Mouse (Mus musculus) regulatory T cell (primary cell): ENCODE data around the gene Ulk4.

Source experiments
- in situ Hi-C: fragments of 300-600 bp; cut with MboI, MseI; formaldehyde crosslinking; loops from one replicate; pipeline ENCODE4 v1.15.1; 2025; ENCODE audit warnings: high pct_unique_total_duplicates

Gene Ulk4

DNA sequence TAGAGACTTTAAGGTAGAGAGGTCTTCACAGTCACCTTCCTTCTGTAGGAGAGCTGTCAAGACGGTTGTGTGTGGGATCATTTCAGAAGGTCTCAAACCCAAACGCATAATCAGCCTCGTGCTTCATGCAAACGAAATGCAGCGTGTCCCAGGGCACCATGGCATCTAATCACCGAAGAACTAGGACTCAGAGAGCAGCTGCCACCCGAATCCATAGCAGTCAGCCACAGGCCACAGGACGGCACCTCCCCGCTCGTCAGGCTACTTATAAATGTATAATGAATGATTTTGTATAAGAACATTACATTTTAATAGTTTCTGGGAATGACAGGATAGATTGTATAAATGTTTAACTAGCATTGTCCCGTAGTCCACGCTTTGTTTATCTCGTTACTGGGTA lies 257.1 kb downstream of the Ulk4 start:
- in situ Hi-C loops = no loop called here

DNA sequence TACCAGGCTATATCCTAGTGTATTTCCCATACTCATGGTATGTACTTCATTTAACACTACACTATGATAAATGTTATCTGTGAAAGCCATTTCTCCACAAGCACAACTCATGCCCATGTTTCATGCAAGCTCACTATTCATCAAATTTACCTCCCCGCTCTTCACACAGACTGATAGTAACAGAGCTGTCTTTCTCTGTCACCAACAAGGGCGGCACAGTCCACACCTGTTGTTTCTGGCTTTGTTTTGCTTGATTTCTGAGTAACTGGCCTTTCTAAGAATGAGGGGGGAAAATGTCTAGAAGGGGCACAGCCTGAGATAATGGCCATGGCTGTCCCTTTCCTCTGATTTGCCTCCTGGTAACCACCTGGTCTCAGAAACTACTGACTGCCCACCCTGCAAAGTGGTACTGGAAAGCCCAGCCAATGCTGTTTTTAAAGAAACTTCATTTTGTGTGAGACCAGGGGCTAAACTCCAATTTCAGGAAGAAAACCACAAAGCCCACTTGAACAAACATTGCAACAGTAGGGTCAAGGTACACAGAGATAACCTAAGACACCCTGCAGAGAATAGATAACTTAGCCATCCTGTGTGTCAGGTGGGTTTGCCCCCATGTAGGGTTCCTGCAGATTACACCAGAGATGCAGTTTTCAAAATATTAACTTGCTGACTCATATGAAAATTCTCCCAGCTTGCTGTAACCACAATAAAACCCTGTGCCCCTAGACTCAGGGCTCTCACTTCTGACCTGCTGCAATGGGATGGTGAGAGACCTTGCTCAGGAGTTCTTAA lies 258.3 kb downstream of the Ulk4 start:
- in situ Hi-C loops = no loop called here

DNA sequence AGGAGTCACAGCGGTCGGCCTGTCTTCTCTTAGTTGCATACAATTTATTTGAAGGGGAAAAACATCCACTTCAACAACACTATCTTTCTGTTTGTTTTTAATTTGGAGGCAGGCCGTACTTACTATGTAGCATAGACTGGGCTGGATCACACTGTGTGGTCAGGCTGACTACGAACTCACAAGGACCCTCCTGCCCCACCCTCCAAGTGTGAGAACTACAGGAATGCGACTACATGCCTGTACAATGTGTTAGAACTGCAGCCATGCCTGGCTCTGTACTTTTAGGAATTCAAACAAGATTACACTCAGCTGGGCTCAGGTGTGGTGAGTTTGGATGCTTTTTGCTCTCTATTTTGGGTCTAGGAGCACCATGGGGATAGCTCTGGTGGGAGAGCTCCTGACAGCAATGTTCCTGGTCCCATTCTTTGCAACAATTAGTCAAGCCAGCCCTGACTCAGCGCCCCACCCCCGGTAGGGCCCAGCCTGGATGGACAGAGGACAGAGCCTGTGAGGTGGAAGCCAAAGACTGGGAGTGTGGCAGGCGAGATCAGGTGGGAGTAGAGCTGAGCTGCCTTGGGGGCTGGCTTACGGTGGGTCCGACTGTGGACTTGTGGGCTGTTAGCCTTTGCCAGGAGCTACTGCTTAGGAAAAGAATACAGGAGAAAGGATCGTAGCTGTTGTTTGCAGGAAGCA lies 261.0 kb downstream of the Ulk4 start:
- in situ Hi-C loops = no loop called here

DNA sequence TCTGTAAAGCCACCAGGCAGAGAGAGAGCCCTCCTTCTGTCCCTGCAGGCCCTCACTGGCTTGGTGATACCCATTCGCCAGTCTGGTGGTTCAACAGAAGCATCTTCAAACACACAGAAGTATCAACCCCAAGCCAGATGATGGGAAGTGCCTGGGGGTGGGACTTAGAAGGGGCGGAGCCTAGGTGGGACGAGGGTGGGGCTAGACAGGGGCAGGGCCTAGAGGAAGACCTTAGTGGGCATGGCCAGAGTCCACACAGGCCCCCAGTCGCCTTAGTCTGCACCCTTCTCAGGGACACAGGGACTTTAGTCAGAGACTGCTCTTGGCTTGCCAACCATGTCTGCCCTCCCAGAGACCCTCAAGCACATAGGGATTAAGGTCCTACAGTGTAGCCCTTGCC lies 265.5 kb downstream of the Ulk4 start:
- in situ Hi-C loops = no loop called here

DNA sequence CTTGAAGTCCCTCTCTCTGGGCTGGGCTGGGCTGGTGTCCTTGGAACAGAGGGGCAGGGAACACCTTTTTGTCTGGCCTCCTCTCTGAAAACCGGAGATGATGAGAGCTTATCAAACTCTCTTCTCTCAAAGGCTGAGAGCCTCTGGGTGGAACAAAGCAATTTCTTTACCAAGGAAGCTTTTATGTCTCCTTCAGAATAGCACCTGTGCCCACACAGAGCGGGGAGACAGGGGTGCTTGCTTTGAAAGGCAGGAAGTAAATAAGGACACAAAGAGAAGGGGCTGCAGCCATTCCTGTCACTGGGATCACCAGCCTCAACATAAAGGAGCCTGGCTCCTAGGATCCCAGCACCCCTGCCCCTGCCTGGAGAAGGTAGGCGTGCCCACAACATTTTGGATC lies 266.5 kb downstream of the Ulk4 start:
- in situ Hi-C loops = no loop called here

DNA sequence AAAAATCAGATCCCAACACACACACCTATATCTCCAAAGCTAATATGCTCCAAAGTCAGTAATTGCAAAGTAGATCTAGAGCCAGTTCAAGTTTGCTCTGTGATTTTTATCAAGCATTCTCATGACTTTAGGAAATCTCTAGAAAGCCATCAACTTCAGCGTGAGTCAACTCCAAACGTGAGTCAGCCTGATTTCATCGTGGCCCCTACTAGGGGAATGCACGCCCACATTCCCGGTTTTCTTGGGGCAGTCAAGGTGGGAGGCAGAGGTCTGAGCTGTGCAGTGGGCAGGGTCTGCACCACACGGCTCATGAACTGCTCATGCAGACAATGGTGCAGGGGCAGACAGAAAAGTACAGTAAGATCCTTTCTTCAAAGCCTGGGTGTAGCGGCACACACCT lies 271.0 kb downstream of the Ulk4 start:
- in situ Hi-C loops = loop anchor here (10.0 kb wide), 1 partner anchor 379 kb away; no protein-coding TSS in a partner anchor

DNA sequence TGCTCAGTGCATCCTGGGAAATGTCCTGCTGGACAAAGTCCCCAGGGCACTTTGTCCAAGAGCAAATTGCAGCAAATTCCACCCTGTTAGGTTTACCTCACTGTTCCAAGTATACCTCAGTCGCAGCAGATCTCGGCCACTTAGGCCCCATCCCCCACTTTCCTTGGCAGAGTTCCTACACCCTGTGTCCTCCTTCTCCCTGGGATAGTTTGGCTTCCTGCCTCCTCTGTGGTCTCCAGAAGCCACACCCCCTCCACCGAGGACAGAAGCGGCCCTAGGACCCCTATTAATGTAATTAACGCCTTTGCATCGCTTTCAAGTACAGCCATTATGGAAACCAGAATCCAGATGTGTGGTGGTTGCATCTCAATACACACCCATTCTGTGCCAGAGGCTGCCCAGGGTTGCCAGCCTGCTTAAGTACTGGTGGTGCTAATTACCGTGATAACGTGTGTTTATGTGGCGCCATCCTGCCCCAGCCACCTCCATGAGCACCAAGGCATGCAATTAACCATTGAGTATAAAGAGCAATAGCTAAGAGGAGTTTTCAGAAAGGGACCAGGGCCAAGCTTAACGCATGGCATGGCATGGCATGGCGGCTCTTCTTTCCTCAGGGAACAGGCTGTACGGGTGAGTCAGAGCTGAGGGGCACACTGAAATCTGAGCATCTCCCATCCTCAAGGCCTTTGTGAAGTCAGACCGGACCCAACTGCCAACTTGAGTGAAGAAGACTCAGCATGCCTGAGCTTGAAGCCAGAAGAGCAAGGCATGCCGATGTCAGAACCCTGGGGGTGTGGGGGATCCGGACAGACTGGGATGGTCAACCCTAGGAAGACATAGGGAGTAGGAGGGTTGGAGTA lies 275.1 kb downstream of the Ulk4 start:
- in situ Hi-C loops = loop anchor here (10.0 kb wide), 1 partner anchor 383 kb away; no protein-coding TSS in a partner anchor

DNA sequence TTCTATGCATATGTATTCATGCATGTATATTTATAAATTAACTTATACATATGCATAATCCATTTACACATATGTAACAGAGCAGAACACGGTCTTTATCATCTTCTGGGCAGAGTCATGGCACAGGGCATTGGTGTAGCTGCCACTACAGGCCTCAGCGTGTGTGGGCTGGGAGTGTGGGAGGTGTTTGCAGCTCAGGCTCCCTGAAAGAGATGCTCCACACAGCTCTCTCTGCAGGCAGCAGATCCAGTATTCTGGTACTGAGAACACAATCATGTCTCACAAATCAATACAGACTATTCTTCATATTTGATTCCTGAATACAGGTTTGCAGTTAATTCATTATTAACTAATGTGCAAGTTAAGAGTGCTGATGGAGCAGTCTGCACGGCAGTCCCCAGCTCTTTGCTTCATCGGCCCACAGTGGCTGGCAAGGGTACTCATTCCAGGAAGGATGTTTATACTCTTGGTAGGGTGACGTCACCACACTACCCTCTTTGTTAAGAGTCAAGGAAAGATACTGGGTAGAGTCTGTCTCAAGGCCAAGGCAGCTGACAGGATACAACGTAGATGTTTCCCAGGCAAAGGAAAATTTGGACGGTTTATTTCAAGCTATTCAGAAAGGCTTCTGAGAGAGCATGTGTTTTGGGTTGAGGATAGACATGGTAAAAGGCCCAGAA lies 276.2 kb downstream of the Ulk4 start:
- in situ Hi-C loops = loop anchor here (10.0 kb wide), 1 partner anchor 384 kb away; no protein-coding TSS in a partner anchor

DNA sequence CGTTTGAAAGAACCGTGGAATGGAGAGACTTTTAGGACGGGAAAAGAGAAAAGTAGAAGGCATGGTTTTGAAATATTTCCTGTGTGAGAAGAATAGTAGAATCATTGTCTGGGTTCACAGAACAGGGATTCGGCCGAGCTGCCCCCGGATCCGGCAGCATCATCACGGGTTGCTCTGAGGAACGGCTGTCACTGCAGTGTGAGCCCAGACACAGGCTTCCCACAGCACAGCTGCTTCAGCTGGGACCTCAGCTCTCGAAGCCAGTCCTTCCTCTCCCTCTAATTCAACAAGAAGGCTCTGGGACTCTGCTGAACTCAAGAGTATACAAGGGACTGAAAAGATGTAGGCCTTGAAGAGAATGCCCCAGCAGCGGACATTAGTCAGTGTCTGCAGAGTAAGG lies 278.3 kb downstream of the Ulk4 start:
- in situ Hi-C loops = no loop called here

DNA sequence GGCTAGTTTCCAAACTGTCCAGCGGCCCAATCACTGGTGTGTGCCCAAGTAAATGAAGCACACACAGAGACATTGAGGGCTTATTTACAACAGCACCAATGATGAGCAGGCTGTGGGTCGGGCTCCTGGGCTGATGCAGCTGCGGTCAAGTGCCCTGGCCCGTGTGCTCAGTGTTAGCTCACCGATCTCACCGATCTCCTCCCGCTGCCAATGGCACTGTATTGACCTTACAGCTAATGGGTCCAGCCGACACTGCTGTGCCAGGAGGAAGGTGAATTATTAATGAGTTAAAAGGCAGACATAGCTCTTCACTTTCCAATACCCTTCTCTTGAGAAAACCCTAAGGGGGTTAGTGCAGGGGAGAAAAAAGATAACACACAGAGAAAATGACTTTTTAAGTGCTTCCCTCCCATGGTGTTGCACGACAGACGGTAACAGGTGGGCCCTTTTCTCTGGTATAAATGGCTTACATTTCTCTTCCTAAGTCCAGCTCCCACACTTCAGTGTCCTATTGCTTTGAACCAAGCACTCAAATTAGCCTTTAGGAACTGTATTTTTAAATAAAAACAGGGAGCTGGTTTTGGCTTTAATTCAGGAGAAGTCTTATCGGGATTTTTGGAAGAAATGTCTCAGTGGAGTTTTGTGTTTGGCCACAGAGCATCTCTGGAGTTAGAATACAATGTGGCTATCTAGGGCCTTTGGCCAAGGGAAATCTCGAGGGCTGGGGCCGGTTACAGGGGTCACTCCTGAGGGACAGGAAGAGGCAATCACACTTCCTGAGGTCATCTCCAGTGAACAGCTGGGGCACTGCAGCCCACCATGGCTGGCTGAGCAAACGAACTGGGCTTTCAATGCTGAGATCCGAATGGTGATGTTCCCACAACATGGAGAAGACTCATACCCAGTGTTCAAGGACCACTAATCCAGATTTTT lies 282.5 kb downstream of the Ulk4 start:
- in situ Hi-C loops = no loop called here

DNA sequence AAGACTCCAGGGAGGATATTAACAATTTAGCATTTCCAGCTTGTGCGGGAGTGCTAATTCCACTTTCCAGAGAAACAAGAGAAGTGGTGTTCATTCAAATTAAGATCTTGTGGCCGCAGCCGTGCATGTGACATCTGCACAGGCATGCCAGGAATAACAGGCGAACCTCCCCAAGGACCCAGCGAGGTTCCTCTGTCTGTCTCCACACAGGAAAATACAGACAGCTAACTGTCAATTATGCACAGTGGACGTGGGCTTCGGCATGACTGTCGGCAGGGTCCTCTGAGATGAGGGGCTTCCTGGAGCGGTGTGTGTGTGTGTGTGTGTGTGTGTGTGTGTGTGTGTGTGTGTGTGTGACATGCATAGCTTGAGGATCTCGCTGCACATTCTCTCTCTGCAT lies 284.0 kb downstream of the Ulk4 start:
- in situ Hi-C loops = no loop called here

DNA sequence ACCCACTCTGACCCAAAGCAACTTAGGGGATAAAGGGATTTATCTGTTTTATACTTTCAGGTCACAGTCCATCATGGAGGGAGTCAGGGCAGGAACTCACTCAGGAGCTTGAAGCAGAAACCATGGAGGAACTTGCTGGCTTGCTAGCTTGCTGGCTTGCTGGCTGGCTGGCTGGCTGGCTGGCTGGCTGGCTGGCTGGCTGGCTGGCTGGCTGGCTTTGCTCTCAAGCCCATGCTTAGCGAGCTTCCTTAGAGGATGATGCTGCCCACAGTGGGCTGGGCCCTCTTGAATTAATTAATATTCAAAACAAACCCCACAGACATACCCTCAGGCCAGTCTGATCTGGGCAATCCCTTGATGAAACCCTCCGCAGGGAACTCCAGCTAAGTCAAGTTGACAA lies 285.2 kb downstream of the Ulk4 start:
- in situ Hi-C loops = no loop called here

DNA sequence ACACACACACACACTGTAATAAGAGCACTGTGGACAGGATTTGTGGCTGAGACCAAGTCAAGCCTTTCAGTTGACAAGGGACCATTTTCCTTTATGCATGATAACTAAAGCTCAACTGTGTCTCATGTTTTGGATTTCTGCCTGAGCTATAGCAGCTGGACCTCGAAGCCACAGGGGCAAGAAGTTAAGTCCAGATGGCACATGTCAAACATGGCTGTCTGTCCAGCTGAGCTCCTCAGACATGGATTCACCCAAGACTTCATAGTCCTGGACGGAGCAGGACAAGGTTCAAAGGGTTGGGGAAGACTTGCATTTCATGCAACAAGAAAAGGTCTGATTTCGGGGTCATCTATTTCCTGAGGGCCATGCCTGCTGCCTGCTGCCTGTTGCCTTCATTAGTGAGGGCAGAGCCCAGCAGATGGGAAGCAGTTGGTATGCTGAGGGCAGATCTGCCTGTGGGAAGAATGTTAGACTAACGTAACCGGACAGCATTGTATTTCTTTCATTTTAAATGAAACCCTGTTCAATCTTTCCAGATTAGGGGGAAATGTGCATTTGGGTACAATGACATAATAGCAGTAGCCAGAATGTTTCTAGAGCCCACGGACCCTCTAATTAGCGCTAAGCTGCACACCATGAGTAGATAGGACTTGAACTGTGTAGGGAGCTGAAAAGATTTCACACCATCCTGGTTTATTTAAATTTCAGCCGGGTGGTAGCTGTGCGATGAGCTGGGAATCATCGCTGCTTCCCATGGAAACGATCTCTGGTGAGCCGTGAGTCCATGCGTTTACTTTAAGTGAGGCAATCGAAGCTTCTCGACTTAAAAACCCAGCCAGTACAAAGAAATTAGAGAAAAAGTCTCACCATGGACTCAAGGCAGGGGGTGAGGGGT lies 286.9 kb downstream of the Ulk4 start:
- in situ Hi-C loops = loop anchor here (5.0 kb wide), 1 partner anchor 1493 kb away; no protein-coding TSS in a partner anchor

DNA sequence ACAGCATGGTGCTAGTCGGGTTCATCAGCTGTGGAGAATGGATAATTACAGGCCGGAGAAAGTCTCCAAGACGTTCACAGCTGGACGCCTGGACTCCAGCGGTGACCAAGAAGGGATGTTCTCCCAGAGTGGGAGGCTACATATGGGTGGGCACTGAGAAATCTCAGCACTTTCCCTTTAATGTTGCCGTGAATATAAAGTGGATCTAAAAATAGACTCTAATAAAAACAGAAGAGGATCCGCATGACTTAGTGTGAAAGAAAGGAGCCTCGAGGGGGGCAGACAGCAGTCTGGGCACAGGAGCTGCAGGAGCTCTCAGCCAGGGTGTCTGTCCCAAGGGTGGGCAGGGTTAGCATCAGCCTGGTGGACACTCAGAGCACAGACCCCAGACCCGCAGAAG lies 288.9 kb downstream of the Ulk4 start:
- in situ Hi-C loops = loop anchor here (5.0 kb wide), 1 partner anchor 1491 kb away; no protein-coding TSS in a partner anchor

DNA sequence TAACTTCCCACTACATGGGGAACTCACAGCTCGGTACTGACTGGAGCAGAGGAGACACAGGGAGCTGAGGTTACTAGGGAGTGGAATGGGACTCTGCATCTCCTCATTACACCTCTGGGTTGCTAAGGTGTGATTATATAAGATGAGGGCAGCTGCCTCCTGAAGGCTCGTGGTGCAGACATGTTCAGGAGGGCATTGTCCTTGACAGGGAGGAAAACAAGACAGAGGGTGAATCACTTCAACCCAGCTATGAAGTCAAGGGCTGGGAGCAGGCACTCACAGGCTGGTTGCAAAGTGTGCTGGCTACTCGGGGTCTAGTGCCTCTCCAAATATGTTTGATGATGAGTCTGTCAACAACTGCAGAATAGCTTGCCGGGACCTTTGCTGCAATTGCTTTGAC lies 290.0 kb downstream of the Ulk4 start:
- in situ Hi-C loops = loop anchor here (5.0 kb wide), 1 partner anchor 1490 kb away; no protein-coding TSS in a partner anchor

DNA sequence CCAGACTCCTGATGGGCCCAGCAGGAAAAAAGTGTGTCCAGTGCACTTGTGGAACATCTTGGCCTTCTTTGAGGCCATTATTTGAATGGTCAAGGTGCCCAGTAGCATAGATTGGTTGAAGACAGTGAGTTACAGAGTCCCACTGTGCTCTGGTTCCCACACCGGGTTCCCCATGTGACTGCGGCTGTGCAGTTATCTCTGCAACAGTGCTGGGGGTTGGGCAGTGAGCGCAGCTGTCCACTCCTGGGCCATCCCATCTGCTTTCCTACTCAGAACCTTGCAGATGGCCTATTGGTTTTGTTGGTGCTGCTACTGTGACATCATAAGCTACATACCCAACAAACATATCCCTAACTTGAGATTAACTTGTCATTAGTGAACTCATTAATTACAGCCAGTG lies 290.7 kb downstream of the Ulk4 start:
- in situ Hi-C loops = loop anchor here (5.0 kb wide), 1 partner anchor 1489 kb away; no protein-coding TSS in a partner anchor

DNA sequence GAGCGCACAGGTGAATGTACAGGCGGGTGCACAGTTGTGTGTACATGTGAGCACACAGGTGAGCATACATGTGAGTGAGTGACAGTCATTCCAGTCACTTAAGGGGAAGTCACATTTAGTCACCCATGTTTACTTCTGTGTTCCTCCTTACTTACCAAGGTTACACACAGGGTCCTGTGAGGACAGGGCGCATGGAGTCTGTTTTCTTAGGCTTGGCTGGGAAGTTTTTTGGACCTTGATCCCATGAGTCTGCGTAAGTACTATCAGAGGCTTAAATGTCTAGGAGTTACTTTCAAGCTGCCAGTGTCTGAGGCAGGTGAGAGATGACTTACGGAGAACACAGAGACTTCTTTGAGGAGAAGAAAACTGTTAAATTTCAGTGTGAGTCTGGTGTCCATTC lies 291.5 kb downstream of the Ulk4 start:
- in situ Hi-C loops = loop anchor here (5.0 kb wide), 1 partner anchor 1488 kb away; no protein-coding TSS in a partner anchor

DNA sequence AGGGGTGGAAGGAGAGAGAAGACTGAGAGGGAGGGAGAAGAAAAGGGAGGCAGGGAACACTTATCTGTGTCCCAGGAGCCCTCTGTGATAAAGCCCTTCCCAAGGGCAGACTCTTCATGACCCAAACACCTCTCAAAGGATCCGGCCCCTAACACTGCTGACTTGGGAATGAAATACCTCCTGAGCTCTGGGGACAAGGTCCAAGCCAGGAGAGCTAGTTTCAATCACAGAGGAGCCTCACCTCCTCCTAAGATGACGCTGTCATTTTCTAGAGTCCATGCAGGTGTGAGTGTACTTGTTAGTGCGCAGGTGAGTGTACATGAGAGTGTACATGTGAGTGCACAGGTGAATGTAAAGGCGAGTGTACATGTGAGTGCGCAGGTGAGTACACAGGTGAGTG lies 292.0 kb downstream of the Ulk4 start:
- in situ Hi-C loops = loop anchor here (5.0 kb wide), 1 partner anchor 1488 kb away; no protein-coding TSS in a partner anchor

DNA sequence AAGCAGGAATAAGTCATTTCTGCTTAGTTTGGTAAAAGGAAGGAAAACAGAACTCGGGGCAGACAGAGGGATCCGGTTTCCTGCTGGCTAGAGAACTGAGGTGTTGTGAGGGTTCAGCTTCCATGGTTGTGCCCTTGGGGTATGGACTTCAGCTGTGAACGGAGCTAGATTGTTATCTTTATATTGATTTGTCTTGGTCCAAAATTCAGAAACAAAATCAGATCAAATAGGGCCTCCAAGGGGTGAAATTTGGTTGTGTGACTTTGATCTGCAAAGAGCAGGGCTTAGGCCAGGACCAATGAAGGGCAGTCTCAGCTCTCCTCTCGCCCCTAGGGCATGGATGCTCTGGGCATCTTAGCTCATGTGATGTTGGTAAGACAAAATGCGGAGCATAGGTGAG lies 292.5 kb downstream of the Ulk4 start:
- in situ Hi-C loops = no loop called here
